Mouse (Mus musculus) 3T3-L1 (cell line): ENCODE measurements around the gene Rhox7b.
"Not testable (repeated sequence)": the region's sequence is repeated elsewhere in the genome, so short reads cannot be mapped to it uniquely, and the experiment has no call there.

Experiments used
- DNase-seq: peaks from one replicate; pipeline ENCODE4 v3.0.0-alpha.2; 2015; ENCODE audit warnings: low read depth, low spot score

Rhox7b gene

GRCm38 (mm10) chrX:37897132-37897531 is at the start of gene Rhox7b:
Rhox7b (minus strand) TSS chrX:37897232.
- DNase-seq, result not testable (repeated sequence)

GRCm38 (mm10) chrX:37916311-37916710 is 19.3 kb upstream of the Rhox7b start:
- DNase-seq, result no peak

DNA sequence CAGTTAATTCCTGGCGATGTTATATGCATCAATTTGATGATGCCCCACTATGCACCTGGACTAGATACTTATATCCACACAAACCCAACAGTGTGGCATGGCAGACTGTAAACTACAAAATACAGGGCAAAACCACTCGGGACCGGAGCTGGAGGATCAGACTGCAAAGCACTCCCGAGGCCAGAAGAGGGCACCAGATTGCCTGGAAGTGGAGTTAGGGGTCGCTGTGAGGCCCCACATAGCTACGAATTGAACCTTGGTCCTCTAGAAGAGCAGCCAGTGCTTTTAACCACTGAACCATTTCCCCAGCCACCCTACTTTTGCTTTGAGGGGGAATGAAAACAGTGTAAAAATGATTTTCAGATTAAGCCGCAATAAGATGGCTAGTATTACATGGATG is 11.5 kb upstream of the Rhox7b start:
- DNase-seq, result peak; percentile 6

DNA sequence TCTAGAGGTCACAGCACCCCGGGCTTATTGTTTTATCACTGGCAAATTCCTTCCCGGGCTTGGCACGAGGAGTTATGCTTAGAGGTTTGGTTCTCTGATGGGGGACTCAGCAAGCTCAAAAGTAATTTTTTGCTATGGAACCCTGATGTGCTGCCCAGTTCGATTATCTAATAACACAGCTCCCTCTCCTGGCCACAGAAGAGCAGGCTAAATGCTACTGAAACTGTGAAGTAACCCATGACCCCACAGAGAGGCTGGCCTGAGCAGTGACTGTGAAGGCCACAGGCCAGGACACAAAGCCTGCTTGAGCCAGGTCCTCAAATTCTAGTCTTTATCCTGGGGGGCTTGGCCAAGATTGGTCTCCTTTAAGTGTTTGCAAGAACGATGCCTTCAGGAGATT is 6.7 kb upstream of the Rhox7b start:
- DNase-seq, result peak; percentile 9

DNA sequence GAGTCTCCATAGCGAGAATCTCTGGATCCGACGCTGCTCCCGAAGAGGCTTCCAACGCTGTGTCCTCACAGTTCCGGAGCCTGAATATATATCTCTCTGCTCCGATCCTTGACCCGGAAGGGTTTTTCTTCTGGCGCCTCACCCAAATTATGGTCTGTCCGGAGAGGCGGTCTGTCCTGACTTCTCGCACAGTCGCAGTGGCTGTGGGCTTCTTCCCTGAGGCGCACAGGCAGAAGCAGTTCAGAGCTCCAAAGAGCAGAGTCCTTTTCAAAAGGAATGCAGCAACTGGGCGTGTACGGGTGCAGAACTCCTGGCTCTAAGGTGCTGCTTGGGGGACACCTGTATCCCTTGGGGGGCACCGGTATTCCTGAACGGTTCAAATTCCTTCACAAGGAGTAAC is 4.6 kb upstream of the Rhox7b start, which contains the start of gene Rhox9:
TSS of gene Rhox9 (minus strand) at position 101 of the 400 bp plus-strand sequence.
- DNase-seq, result not testable (repeated sequence)

DNA sequence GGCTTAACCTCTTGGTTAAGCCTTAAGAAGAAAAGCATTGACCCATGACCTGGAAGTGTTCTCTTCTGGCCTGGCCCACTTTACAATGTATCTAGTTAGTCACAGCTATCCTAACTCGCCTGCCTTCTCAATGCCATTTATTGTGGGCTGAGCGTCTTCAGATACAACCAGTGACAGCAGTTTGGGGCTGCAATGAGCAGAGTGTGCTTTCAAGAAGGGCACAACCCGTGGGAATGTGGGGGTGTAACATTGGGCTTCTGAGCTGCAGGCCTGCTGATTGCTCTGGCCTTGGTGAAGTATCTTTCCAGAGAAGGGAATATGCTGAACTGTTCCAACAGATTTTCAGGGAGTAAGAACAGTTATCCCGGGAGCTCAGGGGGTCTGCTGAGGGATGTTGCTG is 18.2 kb downstream of the Rhox7b start, which contains the start of gene Rhox8:
TSS of gene Rhox8 (minus strand) at position 101 of the 400 bp plus-strand sequence.
- DNase-seq, result no peak

DNA sequence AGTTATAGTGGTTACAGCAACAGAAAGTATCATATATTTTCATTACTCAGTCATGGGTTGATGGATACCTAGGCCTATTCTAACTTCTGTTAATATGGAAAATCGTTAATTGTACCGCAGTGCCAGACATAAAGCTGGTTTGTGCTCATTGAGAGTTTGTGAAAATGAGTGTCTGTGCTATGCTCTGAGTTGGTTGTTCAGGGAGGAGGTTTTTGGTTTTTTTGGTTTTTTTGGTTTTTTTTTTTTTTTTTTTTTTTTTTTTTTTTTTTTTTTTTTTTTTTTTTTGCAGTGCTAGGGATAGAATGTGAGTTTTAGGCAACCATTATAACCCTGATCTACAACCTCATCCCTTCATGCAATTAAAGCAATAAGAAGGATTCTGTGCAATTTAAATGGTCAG is 25.4 kb downstream of the Rhox7b start:
- no peak for DNase-seq
